Mouse (Mus musculus) CD8-positive naive resting alpha-beta T cell, adult 2 months (primary cell): ENCODE data around the gene Dclk3.

ENCODE experiments used
- DNase-seq, 2 experiments: peaks; one replicate each; pipeline ENCODE4 v3.0.0; 2022; ENCODE audit warnings: low read depth in 2 of 2, low spot score in 2 of 2

Dclk3 gene

DNA sequence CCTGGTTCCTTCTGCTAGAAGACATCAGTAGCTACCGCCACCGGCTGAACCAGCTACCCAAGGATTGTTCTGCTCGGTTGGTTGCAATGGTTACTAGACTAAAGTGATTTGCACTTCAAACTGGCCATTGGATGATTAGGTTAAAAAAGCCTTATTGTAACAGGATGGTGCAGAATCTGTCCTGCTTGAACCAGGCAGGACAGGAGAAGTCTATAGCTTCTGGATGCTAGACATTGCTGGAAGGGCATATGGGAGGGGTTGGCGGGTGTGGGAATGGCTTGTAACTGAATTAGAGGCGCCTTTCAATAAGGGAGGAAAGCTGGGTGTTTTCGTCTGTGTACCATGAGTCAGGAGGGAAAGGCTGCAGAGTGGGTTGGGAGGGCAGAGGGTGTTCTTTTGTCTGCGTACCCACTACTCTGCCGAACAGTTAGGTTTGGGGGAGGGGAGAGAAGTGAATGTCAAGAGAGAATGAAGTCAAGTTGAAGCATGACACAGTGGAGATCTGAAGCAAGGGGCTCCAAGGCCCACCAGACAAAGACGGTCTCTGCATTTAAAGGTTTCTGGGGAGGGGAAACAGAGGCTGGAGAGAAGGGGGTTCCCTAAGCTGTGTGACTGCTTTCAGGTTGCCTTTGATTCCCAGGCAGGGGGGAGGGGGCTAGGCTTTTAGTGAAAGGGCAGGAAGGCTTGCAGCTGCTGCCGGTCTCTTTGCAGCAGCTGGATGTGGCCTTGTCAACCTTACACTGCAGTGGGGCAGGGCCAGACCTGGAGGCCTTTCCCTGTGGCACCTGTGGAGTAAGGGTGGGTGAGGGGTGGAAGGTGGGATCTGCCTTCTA lies 48.0 kb downstream of the Dclk3 start:
- DNase-seq = no peak

DNA sequence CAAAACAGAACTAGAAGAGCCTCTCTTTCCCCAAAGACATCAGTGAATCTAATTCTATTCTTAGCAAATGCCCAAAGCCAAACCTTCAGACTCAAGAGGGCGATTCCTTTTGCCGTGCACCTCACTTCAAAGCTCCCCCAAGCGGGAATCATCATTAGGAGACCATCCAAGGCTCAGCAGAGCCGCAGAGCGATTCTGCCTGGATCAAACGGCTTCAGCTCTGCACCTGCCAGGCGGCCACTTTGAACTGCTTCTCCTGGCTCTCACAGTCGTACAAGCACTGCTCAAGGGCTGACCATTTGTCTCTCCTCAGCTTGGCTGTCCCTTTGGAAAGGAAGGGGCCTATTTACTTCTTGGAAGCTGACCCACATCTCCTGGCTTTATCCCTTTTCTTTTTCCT lies 51.7 kb downstream of the Dclk3 start:
- no peak for DNase-seq

GRCm38 (mm10) chr9:111491280-111491679 lies 52.4 kb downstream of the Dclk3 start:
- no peak for DNase-seq

- DNase-seq = no peak
Observed at GRCm38 (mm10) chr9:111493490-111493889, 54.6 kb downstream of the Dclk3 start.

GRCm38 (mm10) chr9:111495561-111495960 lies 56.7 kb downstream of the Dclk3 start:
- peak in 1 of 2 experiments; percentile 2 for DNase-seq

GRCm38 (mm10) chr9:111497074-111497811 lies 58.4 kb downstream of the Dclk3 start:
- peak in 1 of 2 experiments; percentile 14 for DNase-seq

- DNase-seq = no peak
Observed at GRCm38 (mm10) chr9:111500211-111500610, 61.3 kb downstream of the Dclk3 start.

- DNase-seq = no peak
Observed at GRCm38 (mm10) chr9:111506075-111506474, 67.2 kb downstream of the Dclk3 start.

DNA sequence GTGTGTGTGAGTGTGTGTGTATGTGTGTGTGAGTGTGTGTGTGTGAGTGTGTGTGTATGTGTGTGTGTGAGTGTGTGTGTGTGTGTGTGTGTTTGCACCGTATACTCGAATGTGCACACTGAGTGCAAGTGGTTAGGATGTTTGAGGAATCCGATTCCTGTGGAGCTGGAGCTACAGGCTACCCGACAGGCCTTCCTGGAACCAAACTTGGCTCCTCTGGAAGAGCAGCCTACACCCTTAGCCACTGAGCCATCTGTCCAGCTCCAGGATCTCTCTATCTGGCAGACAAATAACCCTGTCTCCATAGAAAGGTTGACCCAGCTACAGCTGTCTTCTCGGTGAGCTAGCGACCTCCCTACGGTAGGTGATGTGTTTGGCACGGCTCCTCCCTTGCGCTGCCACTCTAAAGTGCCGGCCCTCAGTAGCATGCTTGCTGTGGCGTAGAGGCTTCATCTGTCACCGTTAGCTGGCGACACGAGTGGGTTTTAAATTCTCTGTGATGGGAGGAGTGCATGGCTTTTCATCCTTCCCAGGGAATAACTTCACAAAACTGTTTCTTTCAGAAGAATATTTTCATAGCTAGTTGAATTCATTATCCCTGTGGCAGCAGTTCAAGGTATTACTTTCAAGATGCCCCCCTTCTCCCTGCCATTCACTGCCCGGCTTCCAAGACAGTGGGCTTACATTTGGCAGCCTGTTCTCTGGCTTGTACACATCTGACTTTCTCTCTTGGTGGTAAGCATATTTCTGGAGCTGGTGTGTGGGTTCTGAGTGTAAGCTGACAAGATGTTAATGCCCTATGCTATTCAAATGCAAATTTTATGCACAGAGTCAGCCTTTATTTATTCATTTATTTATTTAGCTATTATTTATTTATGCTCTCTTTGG lies 75.9 kb downstream of the Dclk3 start:
- no peak for DNase-seq

DNA sequence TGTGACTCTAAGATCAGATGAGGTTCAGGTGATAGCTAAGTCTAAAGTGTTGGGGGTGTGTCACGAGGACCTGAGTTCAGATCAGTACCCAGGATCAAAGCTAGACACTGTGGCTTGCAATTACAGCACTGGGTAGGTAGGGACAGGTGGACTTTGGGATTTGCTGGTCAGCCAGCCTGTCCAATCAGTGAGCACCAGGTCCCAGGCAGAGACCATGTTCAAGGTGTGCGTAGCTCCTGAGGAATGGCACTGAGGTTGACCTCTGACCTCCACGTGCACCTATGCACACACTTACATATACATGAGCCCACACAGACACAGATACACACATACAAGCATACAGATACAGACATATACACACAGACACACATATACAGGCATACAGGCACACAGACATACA lies 76.7 kb downstream of the Dclk3 start:
- DNase-seq = no peak

DNA sequence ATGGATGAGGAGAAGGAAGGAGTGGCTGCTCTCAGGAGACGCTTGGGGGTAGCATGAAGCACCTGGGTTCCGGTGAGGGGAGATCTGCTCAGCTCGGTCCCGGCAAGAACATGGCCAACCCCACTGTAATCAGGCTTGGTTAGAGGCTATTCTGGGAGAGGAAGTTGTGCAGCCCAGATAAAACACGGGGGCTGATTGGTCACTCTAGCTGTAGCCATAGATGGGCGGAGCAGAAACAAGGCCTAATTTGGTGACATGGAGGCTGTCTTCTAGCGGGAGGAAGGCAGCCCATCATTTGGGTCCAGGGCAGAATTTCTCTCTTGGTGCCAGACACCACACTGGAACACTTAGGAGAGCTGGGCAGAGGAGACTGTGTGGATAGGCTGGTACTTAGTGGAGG lies 83.3 kb downstream of the Dclk3 start:
- no peak for DNase-seq

DNA sequence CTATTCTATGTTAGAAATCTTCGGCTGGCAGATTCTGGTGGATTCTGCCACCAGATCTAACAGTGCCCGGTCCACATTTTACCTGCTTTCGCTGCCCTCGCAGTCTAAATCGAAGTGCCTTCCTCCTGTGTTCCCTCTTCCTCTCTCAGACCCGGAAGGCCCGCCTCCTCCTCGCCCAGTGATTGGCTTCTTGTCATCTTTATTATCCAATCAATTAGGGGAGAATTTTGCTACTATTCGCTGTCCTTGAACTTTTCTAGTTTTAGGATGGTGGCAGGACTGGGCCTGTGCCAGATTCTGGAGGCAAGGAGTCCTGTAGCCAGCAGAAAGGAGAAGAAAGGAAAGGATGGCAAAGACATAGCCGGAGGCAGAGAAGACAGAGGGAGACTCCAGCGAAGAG lies 84.2 kb downstream of the Dclk3 start:
- no peak for DNase-seq

DNA sequence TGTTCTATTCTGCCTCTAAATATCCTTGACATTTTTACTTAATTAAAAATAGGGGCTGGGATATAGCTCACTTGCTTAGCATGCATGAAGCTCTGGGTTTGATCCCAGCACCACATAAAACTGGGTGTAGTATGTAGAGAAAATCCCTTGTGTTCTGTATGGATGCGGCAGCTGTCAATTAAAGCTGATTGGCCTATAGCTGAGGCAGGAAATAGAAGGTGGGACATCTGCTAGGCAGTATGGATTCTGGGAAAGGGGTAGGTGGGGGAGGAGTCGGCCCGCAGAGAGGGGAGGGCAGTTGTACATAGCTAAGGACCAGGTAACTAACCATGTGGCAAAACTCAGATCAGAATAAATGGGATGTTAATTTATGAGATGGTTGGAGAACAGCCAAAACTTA lies 85.0 kb downstream of the Dclk3 start:
- no peak for DNase-seq

GRCm38 (mm10) chr9:111534744-111535423 lies 96.0 kb downstream of the Dclk3 start:
- DNase-seq = no peak

- no peak for DNase-seq
Observed at GRCm38 (mm10) chr9:111535445-111536064, 96.7 kb downstream of the Dclk3 start.
